Mouse (Mus musculus) kidney, postnatal 14 days (tissue): ENCODE data around the gene Nrp1.

Source experiments
- DNase-seq: peaks from one replicate; pipeline ENCODE4 v3.0.0; 2022; ENCODE audit warnings: mixed read lengths

Gene Nrp1

DNA sequence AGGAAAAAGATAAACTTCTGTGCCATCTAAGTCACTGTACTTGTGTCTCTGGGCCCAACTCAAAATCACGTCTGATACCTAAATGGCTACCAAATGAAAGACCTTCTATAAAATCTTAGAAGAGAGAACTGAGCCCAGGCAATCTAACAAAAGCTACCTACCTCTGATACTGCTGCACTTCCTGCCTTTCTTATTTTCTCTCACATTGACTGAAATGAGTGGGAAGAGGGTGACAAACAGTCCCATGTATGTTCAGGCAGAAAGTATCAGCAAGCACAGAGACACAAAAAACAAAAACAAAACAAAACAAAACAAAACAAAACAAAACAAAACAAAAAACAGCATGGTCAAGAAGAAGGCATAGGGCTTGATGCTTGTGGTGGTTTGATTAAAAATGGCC lies 153.3 kb downstream of the Nrp1 start:
- DNase-seq = no peak

DNA sequence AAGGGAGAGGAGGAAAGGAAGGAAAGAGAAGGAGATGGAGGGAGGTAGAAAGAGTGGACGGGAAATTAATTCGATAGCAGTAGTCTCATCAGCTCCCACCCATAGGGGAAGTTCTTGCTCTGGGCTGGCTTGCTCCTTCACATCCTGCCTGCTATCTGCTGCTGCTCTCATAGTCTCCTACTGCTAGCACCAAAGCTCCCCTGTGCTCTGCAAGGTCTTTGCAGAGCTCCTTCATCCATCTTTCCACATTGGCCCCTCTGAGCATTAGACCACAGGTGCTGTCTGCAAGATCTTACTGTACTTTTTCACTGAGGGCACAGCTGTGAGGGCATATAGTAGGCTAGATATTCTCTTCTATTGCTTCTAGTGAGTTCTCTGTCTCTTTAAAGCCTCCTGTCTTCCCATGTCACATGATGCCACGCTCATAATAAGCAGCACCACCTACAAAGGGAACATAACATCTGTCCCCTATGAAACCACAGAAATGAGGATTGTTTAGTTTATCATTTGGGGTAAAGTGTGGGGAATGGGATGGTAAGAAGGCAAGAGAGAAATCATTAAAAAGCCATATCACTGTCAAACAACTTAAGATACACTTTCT lies 158.5 kb downstream of the Nrp1 start:
- DNase-seq = no peak

DNA sequence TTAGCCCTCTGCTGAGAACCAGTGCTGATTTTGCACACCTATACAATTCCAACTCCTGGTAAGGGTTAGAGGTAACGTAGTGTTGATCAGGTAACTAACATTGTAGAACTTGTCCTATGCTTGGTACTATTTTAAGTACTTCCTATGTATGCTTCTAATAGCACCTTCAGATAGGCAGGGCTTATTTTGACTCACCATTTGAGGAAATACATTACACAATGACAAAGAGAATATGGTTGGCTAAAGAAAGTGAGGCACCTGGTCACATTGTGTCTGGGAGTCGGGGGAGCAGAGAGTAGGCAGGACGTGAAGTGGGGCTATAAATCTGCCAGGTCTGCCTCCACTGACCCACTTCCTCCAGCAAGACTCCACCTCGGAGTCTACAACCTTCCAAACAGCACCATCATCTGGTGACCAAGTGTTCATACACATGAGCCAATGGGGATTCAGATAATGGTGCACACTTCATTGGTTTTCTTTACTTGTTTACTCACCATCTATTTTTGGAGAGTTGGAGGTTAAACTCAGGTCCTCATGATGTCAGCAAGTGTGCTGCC lies 159.2 kb downstream of the Nrp1 start:
- no peak for DNase-seq

- DNase-seq = peak; percentile 14
Measured at GRCm38 (mm10) chr8:128519366-128519765, 161.0 kb downstream of the Nrp1 start.

- DNase-seq = no peak
Measured at GRCm38 (mm10) chr8:128523825-128524224, 165.4 kb downstream of the Nrp1 start.

DNA sequence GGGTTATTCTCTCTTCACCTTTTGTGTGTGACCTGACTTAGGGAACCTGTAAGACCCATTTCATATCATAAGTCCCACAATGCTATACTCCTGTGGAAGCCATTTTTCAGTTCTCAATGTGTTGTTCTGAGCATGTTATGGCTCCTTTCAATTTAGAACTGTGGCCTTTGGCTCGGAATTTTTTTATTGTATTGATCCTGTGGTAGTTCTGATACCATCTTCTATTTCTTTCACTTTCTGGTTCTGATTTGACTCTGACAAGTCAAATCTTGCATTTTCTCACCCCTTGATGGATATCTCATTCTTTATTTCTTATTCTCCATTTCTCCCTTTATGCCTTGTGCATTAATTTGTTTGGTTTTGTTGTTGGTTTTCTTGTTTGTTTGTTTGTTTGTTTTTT lies 167.5 kb downstream of the Nrp1 start:
- DNase-seq = no peak

DNA sequence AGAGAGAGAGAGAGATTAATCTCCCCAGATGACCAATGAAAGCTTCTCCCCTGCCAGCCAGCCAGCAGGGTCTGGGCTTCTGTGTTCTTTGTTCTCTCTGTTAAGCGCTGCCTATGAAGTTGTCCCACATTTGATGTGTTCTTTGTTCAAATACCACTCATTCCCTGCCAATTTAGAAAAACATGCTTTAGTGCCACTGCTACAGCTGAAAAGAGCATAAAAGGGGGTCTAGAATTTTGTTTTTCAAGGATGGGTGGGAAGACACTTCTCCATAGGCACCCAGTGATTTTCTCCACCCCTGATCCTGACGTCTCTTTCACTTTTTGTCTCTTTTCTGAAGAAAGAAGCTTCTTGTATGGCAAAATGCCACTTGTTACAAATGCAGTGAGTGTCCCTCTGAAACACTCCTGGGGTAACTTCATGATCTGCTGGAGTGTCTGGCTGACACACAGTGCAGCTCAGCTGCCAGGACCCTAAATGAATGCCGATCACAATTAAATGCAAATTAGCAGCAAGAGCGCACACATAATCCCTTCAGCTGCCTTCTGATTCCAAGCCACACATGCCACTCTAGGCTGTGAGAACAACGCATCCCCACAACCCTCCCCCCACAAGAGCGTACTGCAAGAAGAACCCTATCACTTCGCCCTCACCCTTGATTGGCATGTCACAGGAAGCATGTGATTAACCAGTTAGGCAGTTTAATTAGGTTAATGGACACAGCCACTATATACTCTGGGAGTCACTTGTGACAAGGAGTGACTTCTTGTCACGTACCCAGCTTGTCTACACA lies 170.4 kb downstream of the Nrp1 start:
- no peak for DNase-seq

DNA sequence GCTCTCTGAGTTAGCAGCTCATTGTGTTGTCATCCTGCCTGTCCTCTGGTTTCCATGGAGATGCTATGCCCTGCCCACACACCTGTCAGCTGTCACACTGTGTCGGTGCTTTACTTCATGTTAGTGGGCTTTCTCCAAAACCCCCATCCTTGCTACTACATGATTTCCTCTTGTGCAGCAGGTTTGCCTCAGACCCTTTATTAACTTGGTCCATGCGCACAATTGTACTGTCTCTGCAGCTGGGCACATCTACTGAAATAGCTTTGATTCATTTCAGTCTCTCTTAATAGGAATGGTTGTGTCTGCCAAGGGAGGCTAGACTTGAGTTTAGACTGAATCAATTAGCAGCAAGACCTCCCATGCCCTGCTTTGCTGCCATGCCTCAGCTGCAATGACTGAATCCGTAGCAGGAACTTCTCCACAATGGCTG lies 176.1 kb downstream of the Nrp1 start:
- DNase-seq = no peak

DNA sequence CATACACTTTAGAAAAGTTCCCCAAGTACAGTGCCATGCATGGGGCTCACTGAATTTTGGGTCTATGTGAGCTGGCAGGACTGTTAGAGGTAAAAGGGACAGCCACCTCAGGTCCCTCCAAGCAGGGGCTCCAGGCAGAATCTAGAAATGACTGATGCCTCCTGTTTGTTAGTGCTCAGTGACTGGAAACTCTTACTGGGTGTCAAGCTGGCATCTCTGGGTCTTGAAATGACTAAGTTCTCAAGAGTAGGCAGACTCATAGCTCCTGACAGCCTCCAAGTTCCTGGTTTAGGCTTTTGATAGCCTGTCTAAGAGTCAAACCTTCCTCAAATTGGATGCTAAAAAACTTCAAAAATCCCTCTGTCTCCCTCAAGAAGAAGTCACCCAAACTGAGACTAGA lies 177.3 kb downstream of the Nrp1 start:
- no peak for DNase-seq

DNA sequence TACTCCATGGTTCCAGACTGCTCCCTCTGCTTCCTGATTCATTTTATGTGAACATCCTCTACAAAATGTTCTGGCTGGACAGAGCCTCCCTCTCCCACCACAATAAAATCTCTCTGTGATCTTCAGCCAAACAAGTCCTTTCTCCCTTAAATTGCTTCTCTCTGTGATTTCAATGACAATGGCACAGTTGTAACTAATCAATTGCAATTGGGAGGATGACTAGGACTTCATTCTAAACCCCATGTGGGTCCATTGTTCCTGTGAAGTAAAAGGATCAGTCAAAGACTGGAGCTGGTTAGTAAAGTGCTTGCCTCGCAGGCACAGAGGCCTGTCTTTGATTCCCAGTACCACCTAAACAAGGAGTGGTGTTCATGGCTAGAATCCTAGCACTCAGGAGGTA lies 180.0 kb downstream of the Nrp1 start:
- DNase-seq = no peak

DNA sequence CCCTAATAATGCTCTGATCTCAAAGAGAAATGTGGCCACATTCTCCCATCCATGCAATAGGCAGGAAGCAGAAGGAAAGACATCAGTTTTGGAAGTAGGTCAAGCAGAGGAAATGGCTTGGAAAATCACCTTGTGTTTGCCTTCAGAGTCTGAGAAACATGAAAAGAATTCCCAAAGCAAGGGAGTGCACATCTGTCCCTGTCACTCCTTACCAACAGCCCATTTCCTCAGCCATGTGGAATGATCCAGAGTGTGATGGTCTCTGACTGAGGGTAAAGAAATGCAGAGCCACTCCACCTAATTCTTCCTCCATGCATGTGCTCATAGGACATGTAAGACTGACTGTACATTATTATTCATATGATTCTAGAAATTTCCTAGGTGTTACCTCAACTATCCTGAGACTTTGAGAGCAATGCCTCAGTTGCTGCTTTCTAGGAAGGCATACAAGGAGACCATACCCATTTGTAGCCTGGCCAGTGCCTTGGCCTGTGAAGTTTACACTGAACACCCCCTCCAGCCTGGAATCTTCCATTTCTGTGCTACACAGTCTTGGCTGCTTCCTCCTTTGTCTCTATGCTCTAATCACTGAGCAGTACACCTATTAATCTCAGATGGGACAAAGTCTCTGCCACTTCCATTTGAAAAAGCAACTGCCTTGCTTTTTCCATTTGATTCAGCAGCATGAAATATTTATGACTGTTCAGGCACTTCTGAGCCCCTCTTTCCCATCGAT lies 183.1 kb downstream of the Nrp1 start:
- DNase-seq = no peak

GRCm38 (mm10) chr8:128544128-128544846 lies 185.9 kb downstream of the Nrp1 start:
- DNase-seq = no peak

DNA sequence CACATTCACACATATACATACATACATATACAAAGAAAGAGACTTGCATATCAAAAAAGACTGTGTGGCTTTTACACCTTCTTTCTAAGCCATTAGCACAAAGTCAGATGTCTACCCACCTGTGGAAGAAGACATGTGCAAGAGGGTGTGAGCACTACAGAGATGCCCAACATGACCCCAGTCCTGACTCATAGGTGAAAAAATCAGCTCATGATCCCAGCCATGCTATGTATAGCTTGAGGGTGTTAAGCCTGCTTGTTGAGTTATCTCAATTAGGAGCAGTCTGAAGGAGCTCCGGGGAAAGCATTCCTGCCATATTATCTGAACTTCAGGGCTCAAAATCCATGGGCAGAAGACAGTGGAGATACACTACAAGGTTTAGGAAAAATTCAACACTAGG lies 187.9 kb downstream of the Nrp1 start:
- DNase-seq = no peak

DNA sequence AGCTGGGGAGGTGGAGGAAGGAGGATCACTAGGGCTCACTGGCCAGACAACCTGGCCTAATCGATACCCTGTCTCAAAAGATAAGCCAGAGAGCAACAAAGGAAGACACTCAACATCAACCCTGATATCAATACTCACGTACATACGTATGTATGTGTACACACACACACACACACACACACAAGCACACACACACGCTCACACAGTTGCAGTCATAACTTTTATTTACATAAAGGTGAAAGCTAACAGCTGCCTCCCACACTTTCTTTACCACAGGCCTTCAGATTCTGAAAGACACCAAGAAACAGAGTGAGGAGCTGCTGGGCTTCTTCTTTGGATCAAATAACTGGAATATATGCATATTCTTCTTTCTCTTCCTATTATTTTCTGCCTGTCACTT lies 189.0 kb downstream of the Nrp1 start:
- DNase-seq = no peak

- DNase-seq = no peak
Measured at GRCm38 (mm10) chr8:128549738-128550137, 191.3 kb downstream of the Nrp1 start.

GRCm38 (mm10) chr8:128551421-128552139 lies 193.2 kb downstream of the Nrp1 start:
- DNase-seq = peak; percentile 79
